Mouse (Mus musculus) liver, embryonic 14.5 days (tissue): Measurements from ENCODE around the gene Ffar4.

ENCODE experiments used
- CTCF ChIP-seq: IDR thresholded peaks from 2 replicates; pipeline ENCODE4 v1.5.1; 2016; ENCODE audit warnings: antibody characterized with exemption, low read depth, control low read depth
- EP300 ChIP-seq: IDR thresholded peaks from 2 replicates; pipeline ENCODE4 v1.6.1; 2016; ENCODE audit warnings: antibody characterized with exemption, low read depth

GRCm38 (mm10) chr19:38049686-38050085 is 47.2 kb upstream of the Ffar4 start:
- TF ChIP-seq CTCF (no peak), EP300 (no peak)
